In the genomic region with DNA sequence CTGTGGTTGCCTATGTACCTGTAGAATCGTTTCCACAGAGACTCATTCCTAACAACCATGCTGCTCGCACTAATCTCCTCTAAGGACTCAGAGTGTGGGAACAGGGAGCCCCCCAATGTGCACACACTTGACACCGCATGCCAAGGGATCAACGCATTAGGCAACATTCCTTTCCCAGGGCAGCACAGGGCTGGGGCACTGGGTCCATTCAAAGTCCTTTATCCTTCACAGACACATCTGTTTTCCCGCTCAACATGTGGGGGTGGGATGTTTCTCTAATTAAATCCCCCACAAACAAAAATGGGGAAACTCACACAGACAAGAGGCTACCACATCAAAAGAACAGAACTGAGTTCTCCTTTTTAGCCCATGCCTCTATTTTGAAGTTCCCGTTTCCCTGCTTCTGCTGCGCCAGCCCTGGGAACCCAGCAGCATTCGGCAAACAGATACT, we compare ENCODE assay signal across 7 mouse cellular contexts. TPM values are rescaled to one million over a fixed set of nuclear protein-coding genes. Genes with fewer than 3 reads are reported as not detected.
DNase-seq lines count a peak whose midpoint lies in the region; ATAC-seq and TF ChIP-seq lines count a peak whose summit lies in the region.

No protein-coding gene starts in this region.

- no peak overlapping the region; the same call in 1 of the 2 replicates for H3K4me2 ChIP-seq in midbrain, postnatal 0 days (ENCODE audit: low read depth, low read length, poor library complexity, severe bottlenecking)
- H3K4me2 ChIP-seq in forebrain, embryonic 16.5 days (ENCODE audit: low read length): no peak overlapping the region
- peak overlapping the region; percentile 49 for H3K4me2 ChIP-seq in liver, postnatal 0 days (ENCODE audit: low read depth, low read length)

- TF ChIP-seq EP300 in liver, postnatal 0 days (IDR thresholded peaks at IDR 0.05; ENCODE audit: low read depth): no peak

- H3K27ac ChIP-seq in midbrain, embryonic 10.5 days (replicated peaks): peak overlapping the region; percentile 93
- H3K27ac ChIP-seq in midbrain, postnatal 0 days (ENCODE audit: low read depth, low read length): no peak overlapping the region
- H3K27ac ChIP-seq in forebrain, embryonic 16.5 days (ENCODE audit: low read length): peak overlapping the region; percentile 69
- H3K27ac ChIP-seq in liver, postnatal 0 days (ENCODE audit: low read depth): no peak overlapping the region

- no peaks in the 10 kb centered on the region for H3K27me3 ChIP-seq in midbrain, embryonic 10.5 days (ENCODE audit: low read depth, poor library complexity, severe bottlenecking)
- H3K27me3 ChIP-seq in midbrain, postnatal 0 days (ENCODE audit: insufficient read depth, low read length): no peaks in the 10 kb centered on the region
- no peaks in the 10 kb centered on the region for H3K27me3 ChIP-seq in forebrain, embryonic 16.5 days (replicated peaks; ENCODE audit: control insufficient read depth, insufficient read depth, low read length)
- H3K27me3 ChIP-seq in liver, postnatal 0 days (ENCODE audit: insufficient read depth, low read length): peaks cover 7% of the 10 kb centered on the region; the same call in 1 of the 2 replicates

- no peaks in the 10 kb centered on the region for H3K36me3 ChIP-seq in midbrain, embryonic 10.5 days
- H3K36me3 ChIP-seq in midbrain, postnatal 0 days (ENCODE audit: insufficient read depth, low read length): no peaks in the 10 kb centered on the region
- H3K36me3 ChIP-seq in forebrain, embryonic 16.5 days (ENCODE audit: control insufficient read depth, insufficient read depth): no peaks in the 10 kb centered on the region
- no peaks in the 10 kb centered on the region for H3K36me3 ChIP-seq in liver, postnatal 0 days (replicated peaks; ENCODE audit: insufficient read depth, low read length)

- TF ChIP-seq CTCF in midbrain, postnatal 0 days (IDR thresholded peaks at IDR 0.05): no peak
- no peak for TF ChIP-seq CTCF in liver, postnatal 0 days (IDR thresholded peaks at IDR 0.05; ENCODE audit: low read depth)

- H3K9me3 ChIP-seq in midbrain, embryonic 10.5 days (replicated peaks): no peaks in the 10 kb centered on the region
- no peaks in the 10 kb centered on the region for H3K9me3 ChIP-seq in midbrain, postnatal 0 days (ENCODE audit: low read length)
- no peaks in the 10 kb centered on the region for H3K9me3 ChIP-seq in forebrain, embryonic 16.5 days (ENCODE audit: control insufficient read depth, low read length)
- no peaks in the 10 kb centered on the region for H3K9me3 ChIP-seq in liver, postnatal 0 days (ENCODE audit: low read length)

- DNase-seq in midbrain, embryonic 10.5 days (ENCODE audit: low spot score): peak; percentile 86
- no peak for DNase-seq in midbrain, postnatal 0 days (ENCODE audit: low spot score)
- DNase-seq in liver, postnatal 0 days: no peak
- DNase-seq in spleen, postnatal 10 days (ENCODE audit: low spot score in 2 of 2): no peak
- no peak for DNase-seq in T-cell, adult 2 months (ENCODE audit: low spot score)
- no peak for DNase-seq in thymus, postnatal 10 days (ENCODE audit: low spot score in 2 of 2)

- peak overlapping the region; percentile 46 for H3K4me3 ChIP-seq in midbrain, embryonic 10.5 days
- H3K4me3 ChIP-seq in midbrain, postnatal 0 days (ENCODE audit: low read depth, low read length): no peak overlapping the region
- no peak overlapping the region for H3K4me3 ChIP-seq in forebrain, embryonic 16.5 days (replicated peaks; ENCODE audit: low read length)
- no peak overlapping the region for H3K4me3 ChIP-seq in liver, postnatal 0 days (ENCODE audit: low read depth, low read length)

- no peak overlapping the region for H3K9ac ChIP-seq in midbrain, postnatal 0 days (replicated peaks; ENCODE audit: low read length, poor library complexity, severe bottlenecking)
- no peak overlapping the region for H3K9ac ChIP-seq in forebrain, embryonic 16.5 days (replicated peaks; ENCODE audit: low read depth, low read length)
- H3K9ac ChIP-seq in liver, postnatal 0 days (replicated peaks): no peak overlapping the region

- WGBS in midbrain, embryonic 10.5 days: 2% methylated on average over 8 of the region's 8 CpGs
- WGBS in midbrain, postnatal 0 days: 11% methylated on average over 8 of the region's 8 CpGs
- 3% methylated on average over 8 of the region's 8 CpGs for WGBS in forebrain, embryonic 16.5 days
- WGBS in liver, postnatal 0 days (ENCODE audit: insufficient replicate concordance): 5% methylated on average over 8 of the region's 8 CpGs

- ATAC-seq in midbrain, postnatal 0 days (ENCODE audit: low FRiP score): no peak
- no peak for ATAC-seq in forebrain, embryonic 16.5 days
- no peak for ATAC-seq in liver, postnatal 0 days

- peaks cover 96% of the 10 kb centered on the region for H3K4me1 ChIP-seq in midbrain, embryonic 10.5 days
- peaks cover 7% of the 10 kb centered on the region; the same call in 1 of the 2 replicates for H3K4me1 ChIP-seq in midbrain, postnatal 0 days (ENCODE audit: insufficient read depth, low read length)
- peaks cover 40% of the 10 kb centered on the region for H3K4me1 ChIP-seq in forebrain, embryonic 16.5 days (replicated peaks; ENCODE audit: control insufficient read depth, insufficient read depth, low read length)
- peaks cover 7% of the 10 kb centered on the region for H3K4me1 ChIP-seq in liver, postnatal 0 days (ENCODE audit: insufficient read depth)

RNA-seq across cellular contexts. Expression of a gene that starts 5.7 kb away (rescaled TPM):
- polyA plus RNA-seq in midbrain, embryonic 10.5 days (2016; fragmentation: Nextera tagmentation; extraction: Ambion mirVana): 0.30 and 0.74 TPM in 2 replicates
- total RNA-seq in midbrain, postnatal 0 days (2014; rRNA removed): not detected in 2 replicates
- polyA plus RNA-seq in midbrain, postnatal 0 days (2015; fragmentation: Nextera tagmentation; extraction: Ambion mirVana): 0.13 TPM in 1 of 2 replicates, not detected in the other
- not detected in 2 replicates for polyA plus RNA-seq in forebrain, embryonic 16.5 days (2015; fragmentation: Nextera tagmentation; extraction: Ambion mirVana)
- polyA plus RNA-seq in liver, postnatal 0 days (2015; fragmentation: Nextera tagmentation; extraction: Ambion mirVana): not detected in 2 replicates

RNA-seq across cellular contexts. Expression of a gene that starts 22.5 kb away (rescaled TPM):
- polyA plus RNA-seq in midbrain, embryonic 10.5 days (2016; fragmentation: Nextera tagmentation; extraction: Ambion mirVana): 0.19 TPM in 1 of 2 replicates, not detected in the other
- 0.60 and 0.94 TPM in 2 replicates for total RNA-seq in midbrain, postnatal 0 days (2014; rRNA removed)
- 0.44 and 0.51 TPM in 2 replicates for polyA plus RNA-seq in midbrain, postnatal 0 days (2015; fragmentation: Nextera tagmentation; extraction: Ambion mirVana)
- 0.56 and 0.66 TPM in 2 replicates for polyA plus RNA-seq in forebrain, embryonic 16.5 days (2015; fragmentation: Nextera tagmentation; extraction: Ambion mirVana)
- 0.15 and 2.7 TPM in 2 replicates for polyA plus RNA-seq in liver, postnatal 0 days (2015; fragmentation: Nextera tagmentation; extraction: Ambion mirVana)

RNA-seq across cellular contexts. Expression of a gene that starts 48.3 kb away (rescaled TPM):
- polyA plus RNA-seq in midbrain, embryonic 10.5 days (2016; fragmentation: Nextera tagmentation; extraction: Ambion mirVana): 1.3 and 2.3 TPM in 2 replicates
- total RNA-seq in midbrain, postnatal 0 days (2014; rRNA removed): 0.42 and 0.49 TPM in 2 replicates
- 0.75 and 0.79 TPM in 2 replicates for polyA plus RNA-seq in midbrain, postnatal 0 days (2015; fragmentation: Nextera tagmentation; extraction: Ambion mirVana)
- 1.0 and 1.6 TPM in 2 replicates for polyA plus RNA-seq in forebrain, embryonic 16.5 days (2015; fragmentation: Nextera tagmentation; extraction: Ambion mirVana)
- polyA plus RNA-seq in liver, postnatal 0 days (2015; fragmentation: Nextera tagmentation; extraction: Ambion mirVana): 0.05 TPM in 1 of 2 replicates, not detected in the other

Comparison
In these comparisons a context has a peak if more than half of its experiments do, and no peak if none do; other contexts are left out.
1. H3K27ac ChIP-seq: peak in midbrain, embryonic 10.5 days (single experiment) and forebrain, embryonic 16.5 days (single experiment); none in midbrain, postnatal 0 days (single experiment) and liver, postnatal 0 days (single experiment).